Mouse (Mus musculus): ENCODE measurements around the gene Gnpnat1. TPM values are rescaled to one million over a fixed set of nuclear protein-coding genes. Genes with fewer than 3 reads are reported as not detected.

Gene Gnpnat1
- polyA plus RNA-seq, 1 experiment from 2014 or later = 49.7 TPM

- H3K4me3 ChIP-seq (ENCODE audit: low read depth, low read length) = no peak overlapping the region
- no peaks in the 10 kb centered on the region for H3K36me3 ChIP-seq (ENCODE audit: control insufficient read depth, insufficient read depth, low read length)
- no peak overlapping the region for H3K27ac ChIP-seq (ENCODE audit: low read depth, low read length)
- no peak overlapping the region for H3K9ac ChIP-seq (ENCODE audit: low read depth, low read length)
- 51% methylated on average over 12 of the region's 12 CpGs for WGBS
- H3K4me1 ChIP-seq (replicated peaks; ENCODE audit: control insufficient read depth, insufficient read depth, low read length) = peaks cover 3% of the 10 kb centered on the region; the same call in 1 of the 2 replicates
- no peaks in the 10 kb centered on the region for H3K27me3 ChIP-seq (replicated peaks; ENCODE audit: control insufficient read depth, insufficient read depth, low read length)
- no peak overlapping the region for H3K4me2 ChIP-seq
- no peak for DNase-seq (ENCODE audit: low spot score)
- ATAC-seq (replicated peaks; ENCODE audit: low FRiP score) = no peak
- H3K9me3 ChIP-seq (ENCODE audit: control insufficient read depth, low read length) = no peaks in the 10 kb centered on the region
Observed at GRCm38 (mm10) chr14:45442781-45443560, 38.3 kb upstream of the Gnpnat1 start.

- no peak overlapping the region for H3K9ac ChIP-seq (ENCODE audit: low read depth, low read length)
- H3K27me3 ChIP-seq (replicated peaks; ENCODE audit: control insufficient read depth, insufficient read depth, low read length) = no peaks in the 10 kb centered on the region
- no peaks in the 10 kb centered on the region for H3K9me3 ChIP-seq (ENCODE audit: control insufficient read depth, low read length)
- H3K27ac ChIP-seq (ENCODE audit: low read depth, low read length) = no peak overlapping the region
- H3K36me3 ChIP-seq (ENCODE audit: control insufficient read depth, insufficient read depth, low read length) = no peaks in the 10 kb centered on the region
- H3K4me2 ChIP-seq = no peak overlapping the region
- peaks cover 3% of the 10 kb centered on the region; the same call in 1 of the 2 replicates for H3K4me1 ChIP-seq (replicated peaks; ENCODE audit: control insufficient read depth, insufficient read depth, low read length)
- no peak for ATAC-seq (replicated peaks; ENCODE audit: low FRiP score)
- DNase-seq (ENCODE audit: low spot score) = no peak
- WGBS = 73% methylated on average over 6 of the region's 6 CpGs
- no peak overlapping the region for H3K4me3 ChIP-seq (ENCODE audit: low read depth, low read length)
Observed at GRCm38 (mm10) chr14:45441291-45441690, 36.6 kb upstream of the Gnpnat1 start.

GRCm38 (mm10) chr14:45439387-45439786 is 34.7 kb upstream of the Gnpnat1 start:
- Histone ChIP-seq H3K27me3 (replicated peaks; ENCODE audit: control insufficient read depth, insufficient read depth, low read length) (no peaks in the 10 kb centered on the region), H3K9me3 (ENCODE audit: control insufficient read depth, low read length) (no peaks in the 10 kb centered on the region), H3K27ac (ENCODE audit: low read depth, low read length) (no peak overlapping the region), H3K36me3 (ENCODE audit: control insufficient read depth, insufficient read depth, low read length) (no peaks in the 10 kb centered on the region), H3K4me2 (no peak overlapping the region), H3K4me1 (replicated peaks; ENCODE audit: control insufficient read depth, insufficient read depth, low read length) (no peaks in the 10 kb centered on the region), H3K9ac (ENCODE audit: low read depth, low read length) (no peak overlapping the region), H3K4me3 (ENCODE audit: low read depth, low read length) (no peak overlapping the region)
- DNase-seq (ENCODE audit: low spot score) (no peak), ATAC-seq (replicated peaks; ENCODE audit: low FRiP score) (no peak)
- 71% methylated on average over 9 of the region's 9 CpGs for WGBS

- DNase-seq (ENCODE audit: low spot score) (no peak), ATAC-seq (replicated peaks; ENCODE audit: low FRiP score) (no peak)
- H3K27me3 ChIP-seq (replicated peaks; ENCODE audit: control insufficient read depth, insufficient read depth, low read length) = no peaks in the 10 kb centered on the region
- H3K27ac ChIP-seq (ENCODE audit: low read depth, low read length) = no peak overlapping the region
- WGBS = 90% methylated on average over 2 of the region's 2 CpGs
- no peaks in the 10 kb centered on the region for H3K36me3 ChIP-seq (ENCODE audit: control insufficient read depth, insufficient read depth, low read length)
- H3K9ac ChIP-seq (ENCODE audit: low read depth, low read length) = no peak overlapping the region
- no peak overlapping the region for H3K4me3 ChIP-seq (ENCODE audit: low read depth, low read length)
- no peaks in the 10 kb centered on the region for H3K9me3 ChIP-seq (ENCODE audit: control insufficient read depth, low read length)
- H3K4me1 ChIP-seq (replicated peaks; ENCODE audit: control insufficient read depth, insufficient read depth, low read length) = no peaks in the 10 kb centered on the region
- no peak overlapping the region for H3K4me2 ChIP-seq
Observed at GRCm38 (mm10) chr14:45438931-45439275, 34.2 kb upstream of the Gnpnat1 start.

- Histone ChIP-seq H3K27me3 (replicated peaks; ENCODE audit: control insufficient read depth, insufficient read depth, low read length) (no peaks in the 10 kb centered on the region), H3K4me1 (replicated peaks; ENCODE audit: control insufficient read depth, insufficient read depth, low read length) (no peaks in the 10 kb centered on the region), H3K36me3 (ENCODE audit: control insufficient read depth, insufficient read depth, low read length) (no peaks in the 10 kb centered on the region), H3K27ac (ENCODE audit: low read depth, low read length) (no peak overlapping the region), H3K4me2 (no peak overlapping the region), H3K9me3 (ENCODE audit: control insufficient read depth, low read length) (no peaks in the 10 kb centered on the region), H3K4me3 (ENCODE audit: low read depth, low read length) (no peak overlapping the region), H3K9ac (ENCODE audit: low read depth, low read length) (no peak overlapping the region)
- WGBS = 69% methylated on average over 19 of the region's 19 CpGs
- no peak for DNase-seq (ENCODE audit: low spot score)
- no peak for ATAC-seq (replicated peaks; ENCODE audit: low FRiP score)
Observed at GRCm38 (mm10) chr14:45438250-45438930, 33.7 kb upstream of the Gnpnat1 start.

GRCm38 (mm10) chr14:45434220-45434619 is 29.5 kb upstream of the Gnpnat1 start:
- no peaks in the 10 kb centered on the region; the same call in 1 of the 2 replicates for H3K9me3 ChIP-seq (ENCODE audit: control insufficient read depth, low read length)
- no peak overlapping the region for H3K4me2 ChIP-seq
- H3K36me3 ChIP-seq (ENCODE audit: control insufficient read depth, insufficient read depth, low read length) = no peaks in the 10 kb centered on the region
- H3K27ac ChIP-seq (ENCODE audit: low read depth, low read length) = no peak overlapping the region
- DNase-seq (ENCODE audit: low spot score) (no peak), ATAC-seq (replicated peaks; ENCODE audit: low FRiP score) (no peak)
- WGBS = 57% methylated on average over 6 of the region's 6 CpGs
- H3K9ac ChIP-seq (ENCODE audit: low read depth, low read length) = no peak overlapping the region
- no peak overlapping the region for H3K4me3 ChIP-seq (ENCODE audit: low read depth, low read length)
- H3K27me3 ChIP-seq (replicated peaks; ENCODE audit: control insufficient read depth, insufficient read depth, low read length) = no peaks in the 10 kb centered on the region
- H3K4me1 ChIP-seq (replicated peaks; ENCODE audit: control insufficient read depth, insufficient read depth, low read length) = no peaks in the 10 kb centered on the region

- no peak for DNase-seq (ENCODE audit: low spot score)
- WGBS = 64% methylated on average over 4 of the region's 4 CpGs
- Histone ChIP-seq H3K4me2 (no peak overlapping the region), H3K9me3 (ENCODE audit: control insufficient read depth, low read length) (no peaks in the 10 kb centered on the region; the same call in 1 of the 2 replicates), H3K27me3 (replicated peaks; ENCODE audit: control insufficient read depth, insufficient read depth, low read length) (no peaks in the 10 kb centered on the region), H3K9ac (ENCODE audit: low read depth, low read length) (no peak overlapping the region), H3K27ac (ENCODE audit: low read depth, low read length) (no peak overlapping the region), H3K36me3 (ENCODE audit: control insufficient read depth, insufficient read depth, low read length) (no peaks in the 10 kb centered on the region), H3K4me1 (replicated peaks; ENCODE audit: control insufficient read depth, insufficient read depth, low read length) (no peaks in the 10 kb centered on the region), H3K4me3 (ENCODE audit: low read depth, low read length) (no peak overlapping the region)
- ATAC-seq (replicated peaks; ENCODE audit: low FRiP score) = no peak
Observed at GRCm38 (mm10) chr14:45432003-45432402, 27.3 kb upstream of the Gnpnat1 start.

- no peak overlapping the region for H3K4me2 ChIP-seq
- no peaks in the 10 kb centered on the region; the same call in 1 of the 2 replicates for H3K9me3 ChIP-seq (ENCODE audit: control insufficient read depth, low read length)
- ATAC-seq (replicated peaks; ENCODE audit: low FRiP score) (no peak), DNase-seq (ENCODE audit: low spot score) (no peak)
- H3K27me3 ChIP-seq (replicated peaks; ENCODE audit: control insufficient read depth, insufficient read depth, low read length) = no peaks in the 10 kb centered on the region
- 87% methylated on average over 13 of the region's 13 CpGs for WGBS
- H3K27ac ChIP-seq (ENCODE audit: low read depth, low read length) = no peak overlapping the region
- H3K36me3 ChIP-seq (ENCODE audit: control insufficient read depth, insufficient read depth, low read length) = no peaks in the 10 kb centered on the region
- H3K9ac ChIP-seq (ENCODE audit: low read depth, low read length) = no peak overlapping the region
- no peak overlapping the region for H3K4me3 ChIP-seq (ENCODE audit: low read depth, low read length)
- H3K4me1 ChIP-seq (replicated peaks; ENCODE audit: control insufficient read depth, insufficient read depth, low read length) = no peaks in the 10 kb centered on the region
Observed at GRCm38 (mm10) chr14:45430066-45430842, 25.5 kb upstream of the Gnpnat1 start.

Measured in liver, embryonic 11.5 days (tissue).